Mouse (Mus musculus): ENCODE measurements around the gene Snd1. TPM values are rescaled to one million over a fixed set of nuclear protein-coding genes. Genes with fewer than 3 reads are reported as not detected.

Gene Snd1
- polyA plus RNA-seq, 1 experiment, result 58.9 TPM

- Histone ChIP-seq H3K27ac (ENCODE audit: insufficient read depth, low read depth, low read length) (no peak overlapping the region), H3K4me1 (ENCODE audit: control insufficient read depth, insufficient read depth, low read length) (no peaks in the 10 kb centered on the region; the same call in 1 of the 2 replicates), H3K4me3 (ENCODE audit: insufficient read depth, low read length) (no peak overlapping the region)
- no peak for TF ChIP-seq POLR2A (IDR thresholded peaks at IDR 0.05; ENCODE audit: borderline replicate concordance, low read depth, low read length)
- no peak for TF ChIP-seq CTCF (IDR thresholded peaks at IDR 0.05; ENCODE audit: low read depth, low read length)
Measured at GRCm38 (mm10) chr6:28557728-28558127, 82.8 kb downstream of the Snd1 start.

- TF ChIP-seq POLR2A (IDR thresholded peaks at IDR 0.05; ENCODE audit: borderline replicate concordance, low read depth, low read length) (no peak), CTCF (IDR thresholded peaks at IDR 0.05; ENCODE audit: low read depth, low read length) (no peak)
- Histone ChIP-seq H3K4me1 (ENCODE audit: control insufficient read depth, insufficient read depth, low read length) (no peaks in the 10 kb centered on the region; the same call in 1 of the 2 replicates), H3K27ac (ENCODE audit: insufficient read depth, low read depth, low read length) (no peak overlapping the region), H3K4me3 (ENCODE audit: insufficient read depth, low read length) (no peak overlapping the region)
Measured at GRCm38 (mm10) chr6:28559419-28559818, 84.5 kb downstream of the Snd1 start.

- Histone ChIP-seq H3K27ac (ENCODE audit: insufficient read depth, low read depth, low read length) (no peak overlapping the region), H3K4me1 (ENCODE audit: control insufficient read depth, insufficient read depth, low read length) (no peaks in the 10 kb centered on the region; the same call in 1 of the 2 replicates), H3K4me3 (ENCODE audit: insufficient read depth, low read length) (no peak overlapping the region)
- TF ChIP-seq CTCF (IDR thresholded peaks at IDR 0.05; ENCODE audit: low read depth, low read length) (no peak), POLR2A (IDR thresholded peaks at IDR 0.05; ENCODE audit: borderline replicate concordance, low read depth, low read length) (no peak)
Measured at GRCm38 (mm10) chr6:28561291-28561995, 86.5 kb downstream of the Snd1 start.

GRCm38 (mm10) chr6:28562323-28563044, 87.5 kb downstream of the Snd1 start:
- Histone ChIP-seq H3K4me3 (ENCODE audit: insufficient read depth, low read length) (no peak overlapping the region), H3K27ac (ENCODE audit: insufficient read depth, low read depth, low read length) (no peak overlapping the region), H3K4me1 (ENCODE audit: control insufficient read depth, insufficient read depth, low read length) (no peaks in the 10 kb centered on the region; the same call in 1 of the 2 replicates)
- TF ChIP-seq POLR2A (IDR thresholded peaks at IDR 0.05; ENCODE audit: borderline replicate concordance, low read depth, low read length), result no peak
- TF ChIP-seq CTCF (IDR thresholded peaks at IDR 0.05; ENCODE audit: low read depth, low read length), result no peak

GRCm38 (mm10) chr6:28567978-28568377, 93.0 kb downstream of the Snd1 start:
- TF ChIP-seq CTCF (IDR thresholded peaks at IDR 0.05; ENCODE audit: low read depth, low read length), result no peak
- TF ChIP-seq POLR2A (IDR thresholded peaks at IDR 0.05; ENCODE audit: borderline replicate concordance, low read depth, low read length), result no peak
- H3K4me3 ChIP-seq (ENCODE audit: insufficient read depth, low read length), result no peak overlapping the region
- H3K27ac ChIP-seq (ENCODE audit: insufficient read depth, low read depth, low read length), result no peak overlapping the region
- H3K4me1 ChIP-seq (ENCODE audit: control insufficient read depth, insufficient read depth, low read length), result no peaks in the 10 kb centered on the region

- Histone ChIP-seq H3K27ac (ENCODE audit: insufficient read depth, low read depth, low read length) (no peak overlapping the region), H3K4me1 (ENCODE audit: control insufficient read depth, insufficient read depth, low read length) (peaks cover 5% of the 10 kb centered on the region), H3K4me3 (ENCODE audit: insufficient read depth, low read length) (no peak overlapping the region)
- no peak for TF ChIP-seq CTCF (IDR thresholded peaks at IDR 0.05; ENCODE audit: low read depth, low read length)
- no peak for TF ChIP-seq POLR2A (IDR thresholded peaks at IDR 0.05; ENCODE audit: borderline replicate concordance, low read depth, low read length)
Measured at GRCm38 (mm10) chr6:28571946-28572345, 97.0 kb downstream of the Snd1 start.

GRCm38 (mm10) chr6:28572991-28573759, 98.2 kb downstream of the Snd1 start:
- Histone ChIP-seq H3K27ac (ENCODE audit: insufficient read depth, low read depth, low read length) (no peak overlapping the region), H3K4me1 (ENCODE audit: control insufficient read depth, insufficient read depth, low read length) (peaks cover 5% of the 10 kb centered on the region), H3K4me3 (ENCODE audit: insufficient read depth, low read length) (no peak overlapping the region)
- no peak for TF ChIP-seq POLR2A (IDR thresholded peaks at IDR 0.05; ENCODE audit: borderline replicate concordance, low read depth, low read length)
- TF ChIP-seq CTCF (IDR thresholded peaks at IDR 0.05; ENCODE audit: low read depth, low read length), result no peak

GRCm38 (mm10) chr6:28576356-28577264, 101.7 kb downstream of the Snd1 start:
- no peak overlapping the region for H3K4me3 ChIP-seq (ENCODE audit: insufficient read depth, low read length)
- no peak overlapping the region for H3K27ac ChIP-seq (ENCODE audit: insufficient read depth, low read depth, low read length)
- H3K4me1 ChIP-seq (ENCODE audit: control insufficient read depth, insufficient read depth, low read length), result peaks cover 5% of the 10 kb centered on the region
- TF ChIP-seq POLR2A (IDR thresholded peaks at IDR 0.05; ENCODE audit: borderline replicate concordance, low read depth, low read length) (no peak), CTCF (IDR thresholded peaks at IDR 0.05; ENCODE audit: low read depth, low read length) (no peak)

GRCm38 (mm10) chr6:28582847-28583246, 107.9 kb downstream of the Snd1 start:
- no peak overlapping the region for H3K27ac ChIP-seq (ENCODE audit: insufficient read depth, low read depth, low read length)
- TF ChIP-seq POLR2A (IDR thresholded peaks at IDR 0.05; ENCODE audit: borderline replicate concordance, low read depth, low read length) (no peak), CTCF (IDR thresholded peaks at IDR 0.05; ENCODE audit: low read depth, low read length) (no peak)

More at GRCm38 (mm10) chr6:28582847-28583246, 107.9 kb downstream of the Snd1 start:
- H3K4me1 ChIP-seq (ENCODE audit: control insufficient read depth, insufficient read depth, low read length), result no peaks in the 10 kb centered on the region; the same call in 1 of the 2 replicates
- H3K4me3 ChIP-seq (ENCODE audit: insufficient read depth, low read length), result no peak overlapping the region
